Mouse (Mus musculus) hindbrain, embryonic 14.5 days (tissue): ENCODE data around the gene Rps6ka2. TPM values are rescaled to one million over a fixed set of nuclear protein-coding genes. Genes with fewer than 3 reads are reported as not detected.

ENCODE experiments used
- ATAC-seq: fragments of 200-750 bp; cut with Nextera tagmentation; 2 replicates; pipeline ENCODE4 v1.8.0; 2017; ENCODE audit warnings: moderate number of reproducible peaks, mild to moderate bottlenecking, moderate TSS enrichment, moderate library complexity; ENCODE audit not compliant: low FRiP score
- DNase-seq: peaks from one replicate; pipeline ENCODE4 v3.0.0-alpha.2; 2015; ENCODE audit warnings: low spot score
- H3K27ac ChIP-seq: fragments of 300-500 bp; sonication (generic); 2 replicates; pipeline ENCODE4 v1.5.1; 2014; ENCODE audit warnings: mild to moderate bottlenecking, moderate library complexity
- H3K27me3 ChIP-seq: fragments of 300-500 bp; sonication (generic); 2 replicates; pipeline ENCODE4 v1.6.1; 2014; ENCODE audit warnings: mild to moderate bottlenecking, low read length, mixed read lengths; ENCODE audit not compliant: control insufficient read depth, insufficient read depth
- H3K36me3 ChIP-seq: fragments of 300-500 bp; sonication (generic); replicated peaks from 2 replicates; pipeline ENCODE4 v1.6.1; 2014; ENCODE audit not compliant: control insufficient read depth, insufficient read depth
- H3K4me1 ChIP-seq: fragments of 300-500 bp; sonication (generic); replicated peaks from 2 replicates; pipeline ENCODE4 v1.6.1; 2014; ENCODE audit warnings: antibody characterized with exemption, low read length, mixed read lengths; ENCODE audit not compliant: control insufficient read depth, insufficient read depth
- H3K4me2 ChIP-seq: fragments of 300-500 bp; sonication (generic); replicated peaks from 2 replicates; pipeline ENCODE4 v1.6.1; 2014; ENCODE audit warnings: mild to moderate bottlenecking, moderate library complexity
- H3K4me3 ChIP-seq: fragments of 300-500 bp; sonication (generic); replicated peaks from 2 replicates; pipeline ENCODE4 v1.5.1; 2014; ENCODE audit warnings: mild to moderate bottlenecking, low read length
- H3K9ac ChIP-seq: fragments of 300-500 bp; sonication (generic); 2 replicates; pipeline ENCODE4 v1.6.1; 2014
- H3K9me3 ChIP-seq: fragments of 300-500 bp; sonication (generic); 2 replicates; pipeline ENCODE4 v1.6.1; 2016; ENCODE audit warnings: low read length; ENCODE audit not compliant: control insufficient read depth
- WGBS: fragments of 180-500 bp; shearing (Covaris S2); extraction: QIAGEN DNeasy Blood & Tissue Kit; methylation state at CpG from one replicate; pipeline ENCODE4 v1.1.7; 2014; 5-methylcytosine and 5-hydroxymethylcytosine counted together
- polyA plus RNA-seq: library from polyadenylated mRNA; unstranded; fragments of >200 nt; fragmentation: Nextera tagmentation; extraction: Ambion mirVana; gene quantifications from 2 replicates; pipeline ENCODE4 v1.2.1, GENCODE M21; 2014

Gene Rps6ka2
- polyA plus RNA-seq, 1 experiment from 2014 or later = 24.4 TPM

GRCm38 (mm10) chr17:7258748-7259359 is 88.9 kb downstream of the Rps6ka2 start:
- ATAC-seq = no peak
- H3K9me3 ChIP-seq = no peaks in the 10 kb centered on the region
- no peak overlapping the region for H3K4me2 ChIP-seq
- no peak overlapping the region for H3K4me3 ChIP-seq
- no peaks in the 10 kb centered on the region; the same call in 1 of the 2 replicates for H3K4me1 ChIP-seq
- H3K9ac ChIP-seq = no peak overlapping the region
- H3K27ac ChIP-seq = no peak overlapping the region
- 79% methylated on average over 15 of the region's 15 CpGs for WGBS
- no peak for DNase-seq
- 0 out of 2 replicates have a peak, but pooled peaks cover 7% of the 10 kb centered on the region for H3K36me3 ChIP-seq
- H3K27me3 ChIP-seq = no peaks in the 10 kb centered on the region

GRCm38 (mm10) chr17:7260360-7260759 is 90.4 kb downstream of the Rps6ka2 start:
- Histone ChIP-seq H3K4me3 (no peak overlapping the region), H3K9ac (no peak overlapping the region)
- 61% methylated on average over 10 of the region's 10 CpGs for WGBS

GRCm38 (mm10) chr17:7262056-7262455 is 92.1 kb downstream of the Rps6ka2 start:
- no peak overlapping the region for H3K27ac ChIP-seq
- no peak overlapping the region for H3K4me2 ChIP-seq
- no peak overlapping the region for H3K9ac ChIP-seq
- no peaks in the 10 kb centered on the region for H3K27me3 ChIP-seq
- H3K9me3 ChIP-seq = no peaks in the 10 kb centered on the region
- ATAC-seq (no peak), DNase-seq (no peak)
- 48% methylated on average over 10 of the region's 10 CpGs for WGBS
- 0 out of 2 replicates have a peak, but pooled peaks cover 10% of the 10 kb centered on the region for H3K36me3 ChIP-seq
- peaks cover 10% of the 10 kb centered on the region; the same call in 1 of the 2 replicates for H3K4me1 ChIP-seq
- no peak overlapping the region for H3K4me3 ChIP-seq

More at GRCm38 (mm10) chr17:7260360-7260759, 90.4 kb downstream of the Rps6ka2 start:
- H3K4me2 ChIP-seq = no peak overlapping the region
- no peaks in the 10 kb centered on the region for H3K27me3 ChIP-seq
- 0 out of 2 replicates have a peak, but pooled peaks cover 10% of the 10 kb centered on the region for H3K36me3 ChIP-seq
- H3K4me1 ChIP-seq = peaks cover under 1% of the 10 kb centered on the region; the same call in 1 of the 2 replicates
- DNase-seq (no peak), ATAC-seq (no peak)
- no peak overlapping the region for H3K27ac ChIP-seq
- H3K9me3 ChIP-seq = no peaks in the 10 kb centered on the region

GRCm38 (mm10) chr17:7262620-7263019 is 92.7 kb downstream of the Rps6ka2 start:
- Histone ChIP-seq H3K4me2 (no peak overlapping the region), H3K9me3 (no peaks in the 10 kb centered on the region), H3K27me3 (no peaks in the 10 kb centered on the region), H3K36me3 (0 out of 2 replicates have a peak, but pooled peaks cover 10% of the 10 kb centered on the region), H3K9ac (no peak overlapping the region), H3K4me1 (peaks cover 10% of the 10 kb centered on the region; the same call in 1 of the 2 replicates), H3K4me3 (no peak overlapping the region), H3K27ac (no peak overlapping the region)
- ATAC-seq = no peak
- no peak for DNase-seq
- 78% methylated on average over 4 of the region's 4 CpGs for WGBS

- WGBS = 81% methylated on average over 5 of the region's 5 CpGs
- H3K4me1 ChIP-seq = peaks cover 22% of the 10 kb centered on the region
- no peak for DNase-seq
- 0 out of 2 replicates have a peak, but pooled peaks cover 4% of the 10 kb centered on the region for H3K36me3 ChIP-seq
- H3K4me3 ChIP-seq = no peak overlapping the region
- no peak for ATAC-seq
- H3K4me2 ChIP-seq = no peak overlapping the region
- no peaks in the 10 kb centered on the region for H3K27me3 ChIP-seq
- H3K9me3 ChIP-seq = no peaks in the 10 kb centered on the region
- no peak overlapping the region for H3K27ac ChIP-seq
- no peak overlapping the region for H3K9ac ChIP-seq
Observed at GRCm38 (mm10) chr17:7264610-7265009, 94.7 kb downstream of the Rps6ka2 start.

GRCm38 (mm10) chr17:7265291-7265690 is 95.4 kb downstream of the Rps6ka2 start:
- H3K9me3 ChIP-seq = no peaks in the 10 kb centered on the region
- ATAC-seq (no peak), DNase-seq (no peak)
- H3K4me3 ChIP-seq = no peak overlapping the region
- 89% methylated on average over 4 of the region's 4 CpGs for WGBS
- no peak overlapping the region for H3K9ac ChIP-seq
- H3K36me3 ChIP-seq = 0 out of 2 replicates have a peak, but pooled peaks cover 4% of the 10 kb centered on the region
- H3K4me2 ChIP-seq = no peak overlapping the region
- no peak overlapping the region; the same call in 1 of the 2 replicates for H3K27ac ChIP-seq
- H3K27me3 ChIP-seq = no peaks in the 10 kb centered on the region
- peaks cover 23% of the 10 kb centered on the region for H3K4me1 ChIP-seq

- ATAC-seq = no peak; the same call in 1 of the 2 replicates
- H3K4me1 ChIP-seq = peaks cover 23% of the 10 kb centered on the region
Observed at GRCm38 (mm10) chr17:7265705-7266368, 95.9 kb downstream of the Rps6ka2 start.

GRCm38 (mm10) chr17:7267843-7268242 is 97.9 kb downstream of the Rps6ka2 start:
- H3K9ac ChIP-seq = no peak overlapping the region
- H3K4me2 ChIP-seq = no peak overlapping the region
- no peak overlapping the region for H3K4me3 ChIP-seq
- H3K27ac ChIP-seq = no peak overlapping the region
- ATAC-seq = no peak
- no peaks in the 10 kb centered on the region for H3K9me3 ChIP-seq
- H3K4me1 ChIP-seq = peaks cover 26% of the 10 kb centered on the region
- no peak for DNase-seq
- 76% methylated on average over 2 of the region's 2 CpGs for WGBS
- no peaks in the 10 kb centered on the region for H3K27me3 ChIP-seq
- 0 out of 2 replicates have a peak, but pooled peaks cover 4% of the 10 kb centered on the region for H3K36me3 ChIP-seq

More at GRCm38 (mm10) chr17:7265705-7266368, 95.9 kb downstream of the Rps6ka2 start:
- Histone ChIP-seq H3K4me2 (no peak overlapping the region), H3K4me3 (no peak overlapping the region), H3K9ac (no peak overlapping the region), H3K27me3 (no peaks in the 10 kb centered on the region), H3K9me3 (no peaks in the 10 kb centered on the region), H3K27ac (peak overlapping the region; percentile 21; the same call in 1 of the 2 replicates), H3K36me3 (0 out of 2 replicates have a peak, but pooled peaks cover 4% of the 10 kb centered on the region)
- DNase-seq = no peak
- WGBS = 46% methylated on average over 12 of the region's 12 CpGs

- WGBS = 57% methylated on average over 12 of the region's 12 CpGs
- no peak overlapping the region for H3K4me2 ChIP-seq
- H3K36me3 ChIP-seq = 0 out of 2 replicates have a peak, but pooled peaks cover 4% of the 10 kb centered on the region
- H3K27ac ChIP-seq = peak overlapping the region; percentile 57
- DNase-seq (no peak), ATAC-seq (no peak)
- H3K9me3 ChIP-seq = no peaks in the 10 kb centered on the region
- peaks cover 26% of the 10 kb centered on the region for H3K4me1 ChIP-seq
- H3K4me3 ChIP-seq = no peak overlapping the region
- peak overlapping the region; percentile 31; the same call in 1 of the 2 replicates for H3K9ac ChIP-seq
- H3K27me3 ChIP-seq = no peaks in the 10 kb centered on the region
Observed at GRCm38 (mm10) chr17:7269151-7269806, 99.4 kb downstream of the Rps6ka2 start.
